Mouse (Mus musculus): ENCODE data around the gene Ccdc63.
"Not testable (repeated sequence)": the region's sequence is repeated elsewhere in the genome, so short reads cannot be mapped to it uniquely, and the experiment has no call there.

Ccdc63 gene

GRCm38 (mm10) chr5:122140723-122141122, at the start of gene Ccdc63:
Gene Ccdc63, minus strand, starts transcription at chr5:122140823.
- no peak for ATAC-seq (ENCODE audit: low TSS enrichment)

- ATAC-seq (ENCODE audit: low TSS enrichment): no peak
Observed at GRCm38 (mm10) chr5:122189115-122189514, 48.5 kb upstream of the Ccdc63 start.

GRCm38 (mm10) chr5:122184858-122185257, 44.2 kb upstream of the Ccdc63 start:
- ATAC-seq (ENCODE audit: low TSS enrichment): not testable (repeated sequence)

GRCm38 (mm10) chr5:122184283-122184806, 43.7 kb upstream of the Ccdc63 start:
- ATAC-seq (ENCODE audit: low TSS enrichment): no peak

- peak; percentile 44; the same call in 1 of the 2 replicates for ATAC-seq (ENCODE audit: low TSS enrichment)
Observed at GRCm38 (mm10) chr5:122179665-122180064, 39.0 kb upstream of the Ccdc63 start.

GRCm38 (mm10) chr5:122176398-122176797, 35.8 kb upstream of the Ccdc63 start:
- peak; percentile 64; the same call in 1 of the 2 replicates for ATAC-seq (ENCODE audit: low TSS enrichment)

- ATAC-seq (ENCODE audit: low TSS enrichment): no peak
Observed at GRCm38 (mm10) chr5:122175961-122176360, 35.3 kb upstream of the Ccdc63 start.

GRCm38 (mm10) chr5:122175402-122175801, 34.8 kb upstream of the Ccdc63 start:
- ATAC-seq (ENCODE audit: low TSS enrichment): no peak

GRCm38 (mm10) chr5:122171058-122171457, 30.4 kb upstream of the Ccdc63 start:
- ATAC-seq (ENCODE audit: low TSS enrichment): no peak

- no peak for ATAC-seq (ENCODE audit: low TSS enrichment)
Observed at GRCm38 (mm10) chr5:122168344-122169069, 27.9 kb upstream of the Ccdc63 start.

- no peak for ATAC-seq (ENCODE audit: low TSS enrichment)
Observed at GRCm38 (mm10) chr5:122166636-122167161, 26.1 kb upstream of the Ccdc63 start.

- ATAC-seq (ENCODE audit: low TSS enrichment): peak; percentile 62
Observed at GRCm38 (mm10) chr5:122165233-122165915, 24.8 kb upstream of the Ccdc63 start.

GRCm38 (mm10) chr5:122164011-122164410, 23.4 kb upstream of the Ccdc63 start:
- ATAC-seq (ENCODE audit: low TSS enrichment): peak; percentile 54

GRCm38 (mm10) chr5:122163194-122163593, 22.6 kb upstream of the Ccdc63 start:
- no peak for ATAC-seq (ENCODE audit: low TSS enrichment)

- 0 out of 2 replicates have a peak, but pooled peaks have one; percentile 17 for ATAC-seq (ENCODE audit: low TSS enrichment)
Observed at GRCm38 (mm10) chr5:122158557-122159515, 18.2 kb upstream of the Ccdc63 start.

GRCm38 (mm10) chr5:122157827-122158381, 17.3 kb upstream of the Ccdc63 start, which contains the start of gene Ppp1cc:
Gene Ppp1cc, plus strand, starts transcription at chr5:122158278.
- peak; percentile 83 for ATAC-seq (ENCODE audit: low TSS enrichment)

GRCm38 (mm10) chr5:122156486-122156885, 15.9 kb upstream of the Ccdc63 start:
- ATAC-seq (ENCODE audit: low TSS enrichment): peak; percentile 43; the same call in 1 of the 2 replicates

- ATAC-seq (ENCODE audit: low TSS enrichment): no peak
Observed at GRCm38 (mm10) chr5:122155613-122156012, 15.0 kb upstream of the Ccdc63 start.

GRCm38 (mm10) chr5:122154782-122155181, 14.2 kb upstream of the Ccdc63 start:
- no peak for ATAC-seq (ENCODE audit: low TSS enrichment)

GRCm38 (mm10) chr5:122154006-122154405, 13.4 kb upstream of the Ccdc63 start:
- ATAC-seq (ENCODE audit: low TSS enrichment): no peak

GRCm38 (mm10) chr5:122152508-122152907, 11.9 kb upstream of the Ccdc63 start:
- ATAC-seq (ENCODE audit: low TSS enrichment): not testable (repeated sequence)
